Mouse (Mus musculus): ENCODE measurements around the gene Myo7a.

Myo7a gene

DNA sequence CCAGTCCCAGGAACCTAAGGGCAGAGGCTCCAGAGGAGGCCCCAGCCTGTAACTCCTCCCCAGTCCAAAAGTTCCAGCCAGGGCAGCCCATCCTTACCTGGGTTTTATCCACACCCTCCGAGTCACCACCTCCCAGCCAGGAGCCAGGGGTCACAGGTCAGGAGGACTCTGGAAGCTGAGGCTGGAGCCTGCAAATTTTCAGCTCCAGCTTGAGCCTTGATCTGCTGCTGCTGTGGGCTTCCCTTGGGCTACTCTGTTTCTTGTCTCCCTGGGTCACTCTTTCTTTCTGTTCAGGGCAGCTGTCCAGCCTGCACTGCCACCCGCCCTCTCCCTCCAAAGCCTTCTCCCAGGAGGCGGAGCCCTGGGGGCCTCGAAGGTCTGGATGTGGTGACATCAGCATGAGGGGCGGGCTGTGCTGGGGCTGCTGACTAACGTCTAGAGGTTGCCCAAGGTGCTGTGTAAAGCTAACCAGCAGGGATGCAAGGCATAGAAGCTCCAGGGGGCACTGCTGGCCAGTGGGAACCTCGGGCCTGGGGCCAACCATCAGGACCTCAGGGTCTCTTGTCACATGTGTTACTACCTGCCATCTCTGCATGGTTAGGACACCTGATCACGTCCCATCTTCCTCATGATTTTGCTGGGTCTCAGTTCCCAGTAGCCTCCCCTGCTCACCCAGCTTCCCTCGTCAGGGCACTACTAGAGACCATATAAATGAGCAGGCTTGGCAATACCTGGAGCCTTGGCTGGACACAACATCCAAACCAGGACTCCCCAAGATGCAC lies at the start of gene Myo7a:
Gene Myo7a (minus strand): TSS at position 346 of the 782 bp plus-strand sequence.
- DNase-seq (ENCODE audit: low spot score), result peak; percentile 90

DNA sequence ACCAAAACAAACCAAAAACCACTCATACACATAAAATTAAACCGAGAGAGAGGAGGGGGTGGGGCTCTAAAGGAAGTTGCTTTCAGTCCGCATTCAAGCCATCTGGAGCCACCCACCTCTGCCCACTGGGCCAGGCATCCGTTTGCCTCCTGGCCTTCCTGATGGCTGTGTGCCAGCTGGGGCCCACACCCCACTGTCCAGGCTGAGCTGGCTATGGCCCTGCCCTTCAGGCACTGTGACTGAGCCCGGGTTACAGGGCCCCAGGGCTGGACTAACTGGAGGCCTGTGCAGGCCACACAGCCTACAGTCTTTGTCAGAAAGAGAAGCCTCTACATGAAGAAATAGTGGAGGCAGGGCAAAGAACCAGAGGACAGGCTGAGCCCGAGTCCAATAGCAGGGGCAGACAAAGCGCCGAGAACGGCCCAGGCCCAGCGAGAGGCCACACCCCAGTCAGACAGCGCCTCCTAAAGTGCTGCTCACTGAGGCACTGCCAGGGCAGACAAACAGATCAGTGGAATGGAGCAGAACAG lies 45.7 kb upstream of the Myo7a start:
- DNase-seq (ENCODE audit: low spot score), result peak; percentile 85

- DNase-seq (ENCODE audit: low spot score), result no peak
Observed at GRCm38 (mm10) chr7:98164382-98164998, 45.2 kb upstream of the Myo7a start.

DNA sequence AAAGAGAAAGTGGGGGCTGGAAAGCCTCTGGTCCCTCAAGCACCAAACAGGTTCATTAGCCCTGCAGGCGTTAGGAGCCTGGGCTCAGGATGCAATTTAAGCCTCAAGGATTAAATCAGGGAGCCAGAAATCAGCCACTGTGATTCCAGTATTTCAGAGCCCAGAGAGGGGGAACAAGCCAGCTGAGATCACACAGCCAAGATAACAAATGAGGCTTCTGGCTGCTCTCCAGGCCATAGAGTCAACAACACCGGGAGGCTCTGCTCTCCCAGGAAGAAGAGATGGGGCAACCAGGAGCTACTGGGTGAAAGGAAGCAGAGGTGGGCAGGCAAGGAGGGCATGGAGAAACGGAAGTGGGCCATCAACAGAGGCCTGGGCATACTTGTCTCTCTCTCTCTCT lies 44.4 kb upstream of the Myo7a start:
- DNase-seq (ENCODE audit: low spot score), result peak; percentile 71

- DNase-seq (ENCODE audit: low spot score), result no peak
Observed at GRCm38 (mm10) chr7:98162239-98162638, 42.9 kb upstream of the Myo7a start.

GRCm38 (mm10) chr7:98160041-98160740 lies 40.9 kb upstream of the Myo7a start:
- DNase-seq (ENCODE audit: low spot score), result peak; percentile 59

- DNase-seq (ENCODE audit: low spot score), result no peak
Observed at GRCm38 (mm10) chr7:98158481-98158880, 39.2 kb upstream of the Myo7a start.

GRCm38 (mm10) chr7:98157636-98158332 lies 38.5 kb upstream of the Myo7a start:
- DNase-seq (ENCODE audit: low spot score), result no peak

DNA sequence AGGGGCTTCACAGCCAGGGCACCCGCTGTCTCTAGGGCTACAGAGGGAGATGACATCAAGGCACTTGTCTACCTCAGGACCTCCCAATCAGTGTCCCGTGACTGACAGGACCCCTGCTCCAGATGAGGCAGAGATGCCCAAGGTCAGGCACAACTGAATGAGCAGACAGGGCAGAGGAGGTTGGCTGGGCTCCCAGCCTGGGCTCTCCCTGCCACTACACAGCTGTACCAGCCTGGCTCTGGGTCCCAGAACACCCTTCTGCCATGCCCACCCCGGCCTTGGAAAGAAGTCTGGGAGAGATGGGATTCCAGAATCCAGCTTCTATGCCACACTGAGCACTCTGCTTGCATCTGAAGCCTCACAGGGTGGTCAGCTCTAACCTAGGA lies 36.9 kb upstream of the Myo7a start:
- peak; percentile 80 for DNase-seq (ENCODE audit: low spot score)

- DNase-seq (ENCODE audit: low spot score), result peak; percentile 91
Observed at GRCm38 (mm10) chr7:98155546-98156279, 36.4 kb upstream of the Myo7a start.

GRCm38 (mm10) chr7:98153892-98154291 lies 34.6 kb upstream of the Myo7a start:
- no peak for DNase-seq (ENCODE audit: low spot score)

GRCm38 (mm10) chr7:98153345-98153744 lies 34.0 kb upstream of the Myo7a start:
- DNase-seq (ENCODE audit: low spot score), result no peak

DNA sequence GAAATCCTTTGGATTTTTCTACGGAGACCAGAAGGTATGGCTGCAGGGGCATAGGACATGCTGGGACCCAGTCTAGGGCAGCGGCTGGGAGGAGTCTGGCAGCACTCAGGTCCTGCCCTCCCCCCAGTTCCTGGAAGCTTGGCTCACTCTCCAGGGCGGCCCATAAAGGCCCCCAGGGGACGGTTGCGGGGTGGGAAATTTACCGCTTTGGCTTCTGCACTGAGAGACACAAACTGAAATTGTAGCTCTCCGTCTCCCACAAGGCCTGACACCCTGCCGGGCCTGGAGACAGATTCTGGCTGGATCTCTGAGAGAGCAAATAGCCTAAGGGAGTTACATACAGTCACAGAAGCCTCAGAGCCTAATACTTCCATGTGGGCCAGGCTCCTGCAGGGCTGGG lies 33.1 kb upstream of the Myo7a start:
- peak; percentile 55 for DNase-seq (ENCODE audit: low spot score)

GRCm38 (mm10) chr7:98150525-98150924 lies 31.2 kb upstream of the Myo7a start:
- no peak for DNase-seq (ENCODE audit: low spot score)

GRCm38 (mm10) chr7:98149802-98150201 lies 30.5 kb upstream of the Myo7a start:
- DNase-seq (ENCODE audit: low spot score), result peak; percentile 65

DNA sequence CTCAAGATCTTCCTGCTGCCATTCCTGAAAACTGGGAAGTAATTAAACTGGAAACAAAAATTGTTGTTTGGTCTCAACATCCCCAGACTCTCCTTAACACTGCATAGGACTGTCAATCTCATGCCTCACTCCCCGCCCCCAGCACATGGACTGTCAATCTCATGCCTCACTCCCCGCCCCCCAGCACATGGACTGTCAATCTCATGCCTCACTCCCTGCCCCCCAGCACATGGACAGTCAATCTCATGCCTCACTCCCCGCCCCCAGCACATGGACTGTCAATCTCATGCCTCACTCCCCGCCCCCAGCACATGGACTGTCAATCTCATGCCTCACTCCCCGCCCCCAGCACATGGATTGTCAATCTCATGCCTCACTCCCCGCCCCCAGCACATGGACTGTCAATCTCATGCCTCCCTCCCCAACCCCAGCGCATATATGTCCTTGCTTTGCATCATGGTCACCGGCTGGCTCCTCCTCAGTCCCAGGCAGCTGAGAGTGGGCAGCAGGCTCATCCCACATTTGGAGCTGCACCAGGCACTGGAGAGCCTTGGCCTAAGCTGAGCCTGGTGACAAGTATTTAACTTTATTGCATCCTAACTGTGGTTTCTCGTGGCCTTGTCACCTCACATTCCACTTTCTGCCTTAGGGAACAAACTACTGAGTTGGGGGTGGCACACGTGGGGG lies 29.5 kb upstream of the Myo7a start:
- no peak for DNase-seq (ENCODE audit: low spot score)

DNA sequence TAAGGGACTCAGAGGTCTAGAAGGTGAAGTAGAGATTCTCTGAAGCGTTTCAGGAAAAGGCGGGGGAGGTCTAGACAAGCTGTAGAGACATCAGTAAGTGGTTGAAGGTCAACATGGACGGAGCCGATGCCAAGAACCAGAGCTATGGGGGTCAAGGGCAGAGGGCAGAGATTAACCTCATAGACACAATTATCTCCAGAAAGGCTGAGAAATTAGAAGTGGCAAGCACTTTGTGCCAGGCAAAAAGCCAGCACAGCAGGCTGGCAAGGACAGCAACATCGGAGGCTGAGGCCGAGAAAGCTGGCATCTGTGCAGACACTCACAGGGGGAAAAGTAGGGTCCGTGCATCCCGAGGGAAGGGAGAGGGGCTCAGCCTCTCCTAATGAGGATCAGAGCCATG lies 28.4 kb upstream of the Myo7a start:
- peak; percentile 54 for DNase-seq (ENCODE audit: low spot score)

DNA sequence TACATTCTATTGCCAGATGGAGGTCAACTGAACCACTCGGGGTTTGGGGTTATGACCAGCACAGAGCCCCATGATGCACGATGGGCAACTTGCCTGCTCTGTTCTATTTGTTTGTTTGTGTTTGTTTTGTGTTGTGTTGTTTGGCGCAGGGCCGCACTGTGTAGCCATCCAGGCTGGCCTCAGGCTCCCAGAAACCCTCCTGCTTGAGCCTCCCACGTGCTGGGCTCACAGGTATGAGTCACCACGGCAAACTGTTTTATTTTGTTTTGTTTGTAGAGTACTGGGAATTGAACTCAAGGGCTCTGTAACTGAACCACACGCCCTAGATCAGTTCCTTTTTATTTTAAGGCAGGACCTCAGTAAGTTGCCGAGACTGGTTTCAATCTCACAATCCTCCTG lies 27.1 kb upstream of the Myo7a start:
- DNase-seq (ENCODE audit: low spot score), result peak; percentile 55

DNA sequence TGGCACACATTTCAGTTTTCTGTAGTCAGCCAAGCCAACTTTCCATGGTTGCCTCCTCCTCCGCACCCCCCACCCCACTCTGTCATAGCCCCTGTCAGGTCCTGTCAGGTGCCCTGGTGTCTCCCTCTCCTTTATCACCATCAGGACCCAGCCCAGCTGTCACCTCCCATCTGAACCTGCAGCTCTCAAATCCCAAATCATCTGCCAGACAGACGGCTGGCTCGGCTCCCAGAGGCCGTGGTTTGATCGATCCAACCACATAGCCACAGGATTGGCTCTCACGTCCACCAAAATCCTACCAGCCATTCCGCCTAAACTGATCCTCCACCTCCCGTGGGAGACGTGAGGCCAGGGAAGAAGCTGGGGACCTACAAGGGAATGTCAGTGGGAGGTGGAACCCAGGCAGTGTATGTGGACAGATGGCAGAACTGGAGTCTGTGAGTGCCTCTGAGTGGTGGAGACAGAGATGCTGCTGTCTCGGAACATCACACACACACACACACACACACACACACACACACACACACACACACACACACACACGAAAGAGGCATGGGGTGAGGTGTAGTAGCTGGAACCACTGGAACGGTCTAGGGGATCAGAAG lies 26.6 kb upstream of the Myo7a start:
- DNase-seq (ENCODE audit: low spot score), result no peak

GRCm38 (mm10) chr7:98145402-98145801 lies 26.1 kb upstream of the Myo7a start, which contains the start of gene Omp:
TSS of gene Omp (minus strand) at chr7:98145502.
- no peak for DNase-seq (ENCODE audit: low spot score)

Measured in MN1 (cell line).